Mouse (Mus musculus) telencephalon, adult 2 months (tissue): ENCODE results near the gene Grik5.
"Not testable (repeated sequence)": the region's sequence is repeated elsewhere in the genome, so short reads cannot be mapped to it uniquely, and the experiment has no call there.

ENCODE experiments used
- DNase-seq: peaks from one replicate; pipeline ENCODE4 v3.0.0-alpha.2; 2011; ENCODE audit warnings: low read depth, low spot score

Gene Grik5

DNA sequence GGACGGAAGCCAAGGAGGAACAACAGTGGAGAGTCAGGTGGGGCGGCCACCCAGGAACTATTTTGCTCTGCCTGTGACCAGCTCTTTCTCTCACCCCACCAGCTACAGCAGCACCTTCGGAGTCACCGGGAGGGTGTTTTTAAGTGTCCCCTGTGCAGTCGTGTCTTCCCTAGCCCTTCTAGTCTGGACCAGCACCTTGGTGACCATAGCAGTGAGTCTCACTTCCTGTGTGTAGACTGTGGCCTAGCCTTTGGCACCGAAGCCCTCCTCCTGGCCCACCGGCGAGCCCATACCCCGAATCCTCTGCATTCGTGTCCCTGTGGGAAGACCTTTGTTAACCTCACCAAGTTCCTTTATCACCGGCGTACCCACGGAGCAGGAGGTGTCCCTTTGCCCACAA, 8.3 kb upstream of the Grik5 start:
- no peak for DNase-seq

DNA sequence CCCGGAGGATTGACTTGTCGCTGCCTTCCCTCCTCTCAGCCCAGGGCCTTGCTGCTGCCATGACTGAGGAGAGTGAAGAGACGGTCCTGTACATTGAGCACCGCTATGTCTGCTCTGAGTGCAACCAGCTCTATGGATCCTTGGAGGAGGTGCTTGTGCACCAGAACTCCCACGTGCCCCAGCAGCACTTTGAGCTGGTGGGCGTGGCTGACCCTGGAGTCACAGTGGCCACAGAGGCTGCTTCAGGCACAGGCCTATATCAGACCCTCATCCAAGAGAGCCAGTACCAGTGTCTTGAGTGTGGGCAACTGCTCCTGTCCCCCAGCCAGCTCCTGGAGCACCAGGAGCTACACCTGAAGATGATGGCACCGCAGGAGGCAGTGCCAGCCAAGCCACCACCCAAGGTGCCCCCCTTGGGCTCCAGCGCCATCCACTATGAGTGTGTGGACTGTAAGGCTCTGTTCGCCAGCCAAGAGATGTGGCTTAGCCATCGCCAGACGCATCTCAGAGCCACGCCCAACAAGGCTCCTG, 7.4 kb upstream of the Grik5 start:
- DNase-seq: no peak

DNA sequence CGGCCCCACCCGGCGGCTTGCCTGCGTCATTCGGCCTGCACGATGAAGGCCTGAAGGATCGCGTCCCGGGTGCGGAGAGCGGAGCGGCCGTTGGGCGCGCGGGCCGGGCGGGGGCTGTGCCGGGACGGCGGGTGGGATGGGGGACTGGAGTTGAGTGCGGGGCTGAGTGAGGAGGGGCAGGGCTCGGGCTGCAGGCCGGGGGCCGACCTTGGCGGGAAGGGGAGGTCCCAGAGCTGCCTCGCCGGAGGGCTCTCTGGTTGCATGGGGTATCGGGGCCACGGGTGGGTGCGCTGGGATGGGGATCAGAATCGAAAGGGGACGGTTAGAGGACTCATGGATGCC, 5.2 kb upstream of the Grik5 start:
- no peak for DNase-seq

DNA sequence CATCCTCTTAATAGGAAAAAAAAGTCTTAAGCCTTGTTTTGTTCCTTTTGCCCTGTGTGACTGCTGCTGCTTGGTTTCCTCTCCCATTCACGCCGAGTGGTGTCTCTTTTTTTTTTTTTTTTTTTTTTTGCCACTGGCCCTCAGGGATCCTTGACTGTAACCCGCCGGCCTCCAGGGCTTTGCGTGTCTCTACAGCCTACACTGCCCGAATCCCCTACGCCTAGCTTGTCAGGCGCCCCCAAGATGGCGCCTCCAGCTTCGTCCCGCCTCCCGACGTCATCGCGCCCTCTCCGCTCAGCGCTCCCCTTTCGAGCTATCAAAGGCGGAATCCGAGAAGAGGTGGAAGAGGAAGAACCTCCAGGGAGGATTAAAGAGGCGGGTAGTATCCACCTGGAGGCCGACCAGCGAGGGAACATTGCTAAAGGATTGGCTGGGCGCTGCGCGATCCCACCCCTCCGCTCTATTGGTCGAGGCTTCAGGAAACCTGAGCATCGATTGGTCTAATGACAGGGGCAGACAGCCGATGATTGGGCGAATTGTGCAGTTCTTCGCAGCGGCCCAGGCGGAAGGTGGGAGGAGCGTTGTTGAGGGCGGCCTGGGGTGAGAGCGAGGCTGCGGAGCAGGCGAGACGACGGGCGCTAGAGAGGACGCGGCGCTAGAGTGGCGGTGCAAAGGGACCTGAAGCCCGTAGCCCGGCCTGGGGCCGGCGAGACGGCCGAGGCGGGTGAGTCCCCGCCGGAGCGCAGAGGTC, 4.7 kb upstream of the Grik5 start:
- DNase-seq: peak; percentile 100

DNA sequence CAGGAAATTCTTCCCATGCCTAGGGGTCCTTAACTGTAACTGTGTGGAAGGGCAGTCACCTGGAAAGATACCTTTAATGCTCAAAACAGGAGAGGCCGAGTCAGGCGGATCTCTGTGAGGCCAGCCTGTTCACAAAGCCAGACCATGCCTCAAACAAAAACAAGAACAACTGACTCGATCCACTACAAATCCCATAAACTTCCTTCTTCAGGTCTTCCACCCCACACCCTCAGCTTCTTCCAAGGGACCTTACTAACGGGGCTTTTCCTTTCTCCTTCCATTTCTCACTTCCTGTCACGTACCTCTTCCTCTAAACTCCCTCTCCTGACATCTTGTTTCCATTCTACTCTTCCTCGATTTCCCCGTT, 4.1 kb upstream of the Grik5 start:
- DNase-seq: no peak

DNA sequence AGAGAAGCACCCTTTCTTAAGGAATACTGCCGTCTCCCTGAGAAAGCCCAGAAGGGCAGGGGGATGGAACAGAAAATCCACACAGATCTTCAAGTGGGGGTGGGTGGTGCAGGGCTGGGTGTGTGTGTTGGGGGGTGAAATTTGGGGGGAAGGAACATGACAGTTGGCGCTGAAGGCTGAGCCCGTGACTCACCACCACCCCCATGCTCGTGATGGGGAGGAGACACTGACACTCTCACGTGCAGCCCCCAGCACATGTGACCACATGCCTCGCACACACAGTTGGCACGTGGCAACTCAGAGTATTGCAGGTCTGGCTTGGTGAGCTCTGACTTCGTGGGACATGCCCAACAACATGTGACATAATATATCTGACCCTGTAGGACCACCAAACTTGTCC, 1.8 kb upstream of the Grik5 start:
- DNase-seq: peak; percentile 86

DNA sequence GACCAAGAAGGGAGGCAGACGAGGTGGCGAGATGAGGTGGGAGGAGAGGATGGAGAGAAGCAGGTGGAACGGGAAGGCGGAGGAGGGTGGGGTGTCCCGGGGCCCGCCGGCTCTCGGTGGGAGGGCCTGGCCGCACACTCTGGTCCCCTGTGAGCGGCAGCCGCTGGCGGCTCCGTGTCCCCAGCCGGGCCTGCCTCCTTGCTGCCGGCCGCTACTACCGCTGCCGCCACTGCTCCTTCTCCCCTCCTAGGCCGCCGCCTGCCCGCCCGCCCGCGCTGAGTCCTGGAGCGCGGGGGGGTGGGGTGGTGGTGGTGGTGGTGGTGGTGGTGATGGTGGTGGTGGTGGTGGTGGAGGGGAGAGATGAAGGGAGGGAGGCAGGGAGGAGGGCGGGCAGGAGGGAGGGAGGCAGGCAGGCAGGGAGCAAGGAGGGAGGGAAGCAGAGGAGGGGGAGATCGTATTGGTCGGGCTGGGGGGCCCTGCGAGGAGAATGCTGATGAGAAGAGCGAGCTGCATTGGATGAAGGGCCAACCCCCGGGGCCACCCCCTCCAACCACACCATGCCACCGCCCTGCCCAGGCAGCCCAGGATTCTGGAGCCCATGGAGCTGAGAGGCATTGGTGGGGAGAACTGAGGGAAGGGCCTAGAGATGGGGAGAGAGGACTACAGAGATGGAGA, 707 bp upstream of the Grik5 start:
- DNase-seq: peak; percentile 65

DNA sequence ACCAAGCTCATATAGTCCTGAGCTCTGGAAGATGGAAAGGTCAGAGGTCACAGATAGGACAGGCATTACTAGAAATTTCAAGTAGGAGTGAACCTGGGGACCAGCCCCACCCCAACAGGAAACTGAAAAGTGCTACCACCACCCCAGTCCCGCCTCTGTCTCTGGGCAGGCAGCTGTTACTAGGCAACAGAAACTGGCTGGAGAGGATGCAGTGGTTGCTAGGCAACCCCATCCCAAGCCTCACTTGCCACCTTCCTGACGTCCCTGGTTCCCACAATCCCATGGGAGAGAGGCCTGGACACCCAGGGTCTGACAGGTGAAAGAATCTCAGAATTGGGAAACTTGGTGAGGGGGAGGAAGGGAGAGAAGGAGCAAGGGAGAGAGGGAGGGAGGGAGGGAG, 3.4 kb downstream of the Grik5 start:
- peak; percentile 85 for DNase-seq

DNA sequence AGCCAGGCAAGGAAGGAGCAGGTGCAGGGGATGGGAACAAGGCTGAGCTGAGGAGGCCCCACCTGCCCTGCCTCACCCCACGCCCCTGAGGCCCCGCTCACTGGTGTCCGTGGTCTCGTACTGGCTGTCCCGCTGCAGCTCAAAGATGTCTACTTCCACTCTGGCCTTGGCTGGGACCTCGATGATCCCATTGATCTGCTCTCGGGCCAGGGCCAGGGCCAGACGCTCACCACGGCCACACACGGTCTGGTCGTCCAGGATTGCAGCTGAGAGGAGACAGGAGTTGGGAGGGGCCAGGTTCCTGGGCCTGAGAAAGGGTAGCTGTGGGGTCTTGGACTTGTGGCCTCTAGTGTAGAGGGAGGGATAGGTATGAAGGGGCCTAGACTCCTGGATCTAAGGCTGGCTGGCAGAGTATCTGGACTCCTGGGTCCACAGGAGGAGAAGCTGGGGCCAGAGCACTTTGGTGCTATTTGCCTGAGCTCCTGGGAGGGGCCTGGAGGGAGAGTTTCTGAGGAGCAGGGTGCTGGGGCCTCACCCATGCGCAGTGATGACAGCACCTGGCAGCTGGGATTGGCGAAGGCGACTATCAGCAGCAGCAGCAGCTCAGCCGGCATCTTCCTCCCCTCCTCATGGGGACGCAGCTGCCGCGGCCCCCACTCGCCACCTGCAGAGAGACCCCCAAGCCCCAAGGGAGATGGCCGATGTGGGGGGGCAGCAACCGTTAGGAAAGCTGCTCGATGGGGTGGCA, 4.1 kb downstream of the Grik5 start:
- DNase-seq: no peak

DNA sequence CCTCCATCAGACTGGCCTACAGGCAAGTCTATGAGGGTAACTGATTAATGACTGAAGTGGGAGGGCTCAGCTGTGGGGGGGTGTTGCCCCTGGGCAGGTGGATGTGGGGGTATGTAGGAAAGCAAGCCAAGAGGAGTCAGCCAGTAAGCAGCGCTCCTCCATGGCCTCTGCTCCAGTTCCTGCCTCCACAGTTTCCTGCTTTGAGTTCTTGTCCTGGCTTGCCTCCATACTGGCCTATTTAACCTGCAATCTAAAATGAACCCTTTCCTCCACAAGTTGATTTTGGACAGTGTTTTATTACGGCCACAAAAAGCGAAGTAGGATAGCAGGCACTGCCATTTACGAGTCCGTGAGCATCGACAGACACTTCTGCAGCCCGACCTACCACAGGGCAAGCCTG, 4.8 kb downstream of the Grik5 start:
- DNase-seq: no peak

DNA sequence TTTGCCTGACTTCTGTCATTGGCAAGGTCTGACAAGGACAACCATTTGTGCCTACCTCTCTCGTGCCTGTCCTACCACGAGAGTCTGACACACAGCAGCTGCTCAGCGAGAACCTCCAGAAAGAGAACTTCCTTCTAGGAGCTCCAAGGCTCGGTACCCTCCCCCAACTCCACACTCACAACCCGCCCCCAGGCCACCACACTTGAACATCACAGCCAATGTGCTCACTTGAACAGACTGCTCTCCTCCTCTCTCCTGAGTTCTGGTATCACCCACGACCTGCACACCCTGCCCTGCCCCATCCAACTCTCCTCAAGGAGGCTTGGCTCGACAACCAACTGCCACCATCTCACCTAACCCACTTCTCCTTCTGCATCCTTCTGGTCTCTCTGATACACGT, 8.2 kb downstream of the Grik5 start:
- DNase-seq: peak; percentile 79

DNA sequence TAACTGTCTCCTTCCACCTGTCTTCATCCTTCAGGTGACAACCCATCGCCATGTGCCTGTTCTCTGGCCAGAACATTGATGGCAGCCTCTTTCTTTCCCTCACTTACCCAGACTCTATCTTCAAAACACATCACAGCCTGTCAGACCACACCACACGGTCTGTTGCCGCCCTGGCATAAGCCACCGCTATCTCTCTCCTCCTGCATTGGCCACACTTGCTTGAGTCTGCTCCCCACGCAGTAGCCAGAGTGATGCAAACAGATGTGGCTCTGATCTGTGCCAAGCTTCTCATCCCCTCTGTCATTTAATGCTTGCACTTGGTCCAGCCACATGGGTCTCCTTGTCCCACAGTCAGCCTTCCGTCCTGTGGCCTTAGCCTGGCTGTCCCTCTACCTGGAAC, 8.8 kb downstream of the Grik5 start:
- DNase-seq: no peak

DNA sequence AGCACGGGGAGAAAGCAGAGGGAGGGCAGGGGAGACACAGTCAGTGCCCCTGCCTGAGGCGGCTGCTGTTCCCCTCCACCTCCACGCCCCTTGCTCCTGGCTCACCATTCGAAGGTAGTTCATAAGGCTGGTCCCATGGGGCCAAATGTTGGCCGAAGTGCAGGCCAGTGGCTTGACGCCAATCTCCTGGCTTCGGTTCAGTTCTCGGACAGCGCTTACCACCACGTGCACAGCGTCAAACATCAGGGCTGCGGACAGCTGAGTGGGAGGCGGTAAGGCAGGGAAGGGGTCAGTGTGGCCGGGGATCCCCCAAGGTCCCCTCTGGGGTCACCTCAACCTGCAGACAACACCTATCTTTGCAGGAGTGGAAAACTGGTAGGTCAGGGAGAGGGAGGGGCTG, 13.3 kb downstream of the Grik5 start:
- no peak for DNase-seq

DNA sequence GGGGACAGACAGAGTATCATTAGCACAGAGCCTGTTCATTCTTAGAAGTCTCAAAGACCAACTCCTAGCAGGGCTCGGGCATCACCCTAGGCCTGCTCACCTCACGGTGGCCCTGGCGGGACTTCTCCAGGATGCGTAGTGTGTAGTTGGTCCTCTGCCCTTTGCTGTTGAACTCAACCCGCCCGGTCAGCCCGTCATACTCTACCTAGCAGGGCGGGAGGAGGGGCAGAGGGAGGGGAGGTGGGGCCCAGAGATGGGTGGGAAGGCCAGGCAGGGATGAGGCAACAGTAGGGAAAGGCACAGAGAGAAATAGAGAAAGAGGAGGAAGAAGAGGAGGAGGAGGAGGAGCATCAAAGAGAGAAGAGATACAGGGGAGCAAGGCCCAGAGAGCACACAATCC, 13.8 kb downstream of the Grik5 start:
- no peak for DNase-seq

DNA sequence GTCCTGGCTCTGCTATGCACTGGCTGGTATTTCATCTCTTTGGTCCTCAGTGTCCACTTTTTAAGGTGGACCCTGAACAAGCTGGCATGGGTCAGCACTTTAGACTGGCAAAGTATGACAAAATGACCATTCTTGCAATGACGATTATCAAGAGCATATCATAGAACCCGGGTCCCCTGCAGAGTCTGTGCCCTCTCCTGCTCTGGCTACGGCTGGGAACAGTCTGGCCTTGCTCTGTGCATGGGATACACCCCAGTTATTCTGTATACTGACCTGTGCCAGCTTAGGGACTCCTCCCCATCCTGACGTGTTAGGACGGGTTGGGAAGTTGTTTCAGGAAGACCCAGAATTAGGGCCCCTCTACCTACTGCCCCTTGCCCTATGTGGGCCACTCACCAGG, 14.3 kb downstream of the Grik5 start:
- no peak for DNase-seq

DNA sequence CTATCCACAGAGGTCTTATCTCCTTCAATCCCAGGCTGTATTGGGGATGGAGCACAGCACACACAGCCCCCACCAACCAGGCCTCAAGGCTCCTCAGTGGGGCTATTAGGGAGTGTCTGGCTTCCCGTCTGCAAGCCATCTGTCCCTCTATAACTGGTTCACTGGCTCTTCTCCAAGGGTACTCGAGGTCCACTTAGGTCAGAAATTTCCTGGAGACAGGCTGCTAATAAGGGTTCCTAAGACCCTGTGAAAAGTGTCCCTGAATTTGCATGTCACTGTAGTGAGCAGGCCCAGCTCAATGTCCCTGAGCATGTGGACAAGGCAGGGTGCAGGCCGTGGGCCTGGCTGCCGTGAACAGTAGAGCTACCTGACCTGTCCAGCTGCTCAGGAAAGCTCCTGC, 15.2 kb downstream of the Grik5 start:
- no peak for DNase-seq

DNA sequence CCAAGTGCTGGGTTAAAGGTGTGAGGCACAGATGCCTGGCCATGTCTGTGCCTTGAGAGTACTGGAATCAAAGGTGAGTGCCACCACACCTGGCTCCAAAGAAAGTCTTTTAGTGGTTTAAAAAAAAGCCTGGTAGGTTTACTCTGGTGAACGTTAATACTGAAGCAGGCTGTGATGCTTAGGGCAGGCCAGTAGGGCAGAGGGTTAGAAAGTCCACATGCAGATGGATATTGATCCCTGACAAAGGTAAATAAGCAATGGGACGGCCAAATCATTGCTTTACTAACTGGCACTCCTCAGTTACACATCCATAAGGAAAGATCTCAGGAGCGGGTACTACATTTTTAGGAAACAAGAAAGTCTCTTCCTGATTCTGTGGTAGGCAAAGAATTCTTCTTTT, 19.6 kb downstream of the Grik5 start:
- DNase-seq: no peak

DNA sequence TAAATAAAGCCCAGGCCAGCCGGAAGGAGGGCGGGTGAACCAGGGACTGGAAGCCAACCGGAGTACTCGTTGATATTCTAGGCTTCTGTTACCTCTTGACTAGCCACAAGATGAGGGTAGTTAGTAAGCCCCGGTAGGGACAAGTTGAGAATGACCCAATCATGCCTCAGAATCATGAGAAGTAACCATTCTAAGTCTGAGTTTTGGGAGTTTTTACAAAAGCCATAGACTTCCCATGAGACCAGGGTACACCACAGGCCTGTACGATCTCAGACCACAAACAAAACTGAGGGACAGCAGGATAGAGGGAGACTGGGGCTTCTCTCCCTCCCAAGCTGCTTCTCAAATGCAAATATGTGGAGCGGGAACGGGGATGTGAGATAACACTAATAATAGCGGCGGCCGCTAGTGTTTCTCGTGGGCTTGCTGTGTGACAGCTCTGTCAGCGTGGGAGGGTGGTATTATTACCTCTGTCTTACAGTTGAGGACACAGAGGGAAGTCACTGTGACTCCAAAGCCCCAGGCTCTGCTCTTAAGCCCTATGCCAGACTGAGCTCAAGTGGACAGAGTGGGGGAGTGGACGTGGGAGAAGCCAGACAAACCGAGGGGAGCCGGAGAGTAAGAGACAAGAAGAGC, 22.7 kb downstream of the Grik5 start:
- no peak for DNase-seq

DNA sequence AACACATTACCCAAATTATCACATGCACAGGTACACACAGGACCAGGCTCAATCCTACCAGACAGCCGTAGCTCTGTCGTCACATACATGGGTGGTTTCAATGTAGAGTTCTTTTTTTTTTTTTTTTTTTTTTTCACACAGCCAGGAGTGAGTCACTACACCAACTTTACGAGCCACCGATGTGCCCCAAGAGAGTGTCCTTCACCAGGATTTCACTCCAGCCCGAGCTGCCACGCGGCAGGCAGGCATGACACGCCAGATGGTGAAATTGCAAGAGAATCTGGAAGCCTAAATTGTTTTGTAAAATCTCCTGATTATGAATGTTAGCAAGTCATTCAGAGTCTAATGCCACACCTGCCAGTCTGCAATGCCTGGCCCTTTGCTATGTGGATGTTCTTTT, 24.8 kb downstream of the Grik5 start:
- DNase-seq: peak; percentile 69

DNA sequence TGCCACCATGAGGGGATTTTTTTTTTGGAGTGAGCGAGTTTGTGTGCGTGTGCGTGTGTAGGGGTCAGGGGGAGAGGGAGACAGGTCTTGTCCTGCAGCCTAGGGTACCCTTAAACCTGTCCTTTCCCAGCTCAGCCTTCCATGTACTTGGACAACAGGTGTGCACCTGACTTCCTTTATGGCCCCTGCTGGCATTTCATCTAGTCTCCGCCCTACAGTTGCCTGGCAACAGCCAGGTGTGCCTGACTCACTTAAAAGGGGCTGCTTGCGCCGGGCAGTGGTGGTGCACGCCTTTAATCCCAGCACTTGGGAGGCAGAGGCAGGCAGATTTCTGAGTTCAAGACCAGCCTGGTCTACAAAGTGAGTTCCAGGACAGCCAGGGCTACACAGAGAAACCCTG, 27.5 kb downstream of the Grik5 start:
- not testable (repeated sequence) for DNase-seq

DNA sequence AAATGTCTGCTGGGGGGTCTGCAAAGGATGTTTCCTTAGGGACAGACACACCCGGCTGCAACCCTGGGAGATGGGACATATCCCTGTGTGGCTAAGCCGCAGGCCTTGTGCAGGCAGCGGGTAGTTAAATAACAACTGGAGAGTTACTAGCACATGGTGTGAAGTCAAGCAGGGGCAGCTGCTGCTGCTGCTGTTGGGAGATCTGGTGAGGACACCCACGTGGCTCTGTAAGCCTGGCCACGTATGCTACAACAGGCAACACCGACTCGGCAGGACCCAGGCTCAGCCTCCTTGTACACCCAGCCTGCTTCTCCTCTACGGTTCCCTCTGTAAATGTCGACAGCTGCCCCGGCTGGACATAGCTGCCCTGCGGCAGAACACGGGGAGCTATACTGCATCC, 30.2 kb downstream of the Grik5 start:
- no peak for DNase-seq

DNA sequence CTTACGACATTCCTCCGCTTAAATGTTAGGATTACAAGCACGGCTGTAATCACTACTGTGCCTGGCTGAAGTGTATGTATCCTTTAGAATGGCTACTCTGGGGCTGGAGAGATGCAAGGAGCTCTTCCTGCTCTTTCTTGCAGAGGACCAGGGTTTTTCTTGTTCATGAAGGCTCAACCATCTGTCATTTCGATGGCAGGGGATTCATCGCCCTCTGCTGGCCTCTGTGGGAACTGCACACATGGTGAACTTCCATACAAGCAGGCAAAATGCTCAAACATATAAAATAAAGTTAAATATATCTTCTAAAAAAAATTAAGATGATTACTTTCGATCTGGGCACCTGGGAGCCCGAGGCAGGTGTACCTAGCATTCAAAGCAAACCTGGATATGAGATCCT, 36.2 kb downstream of the Grik5 start:
- DNase-seq: peak; percentile 68
